Mouse (Mus musculus) MEL (cell line): ENCODE data around the gene Tmed2. TPM values are rescaled to one million over a fixed set of nuclear protein-coding genes. Genes with fewer than 3 reads are reported as not detected.

Source experiments
- DNase-seq: peaks from one replicate; pipeline ENCODE4 v3.0.0; 2011; ENCODE audit warnings: low read depth, low spot score
- H3K27ac ChIP-seq: 2 replicates; pipeline ENCODE4 v1.5.1; 2012; ENCODE audit warnings: low read depth, mild to moderate bottlenecking, control low read depth, low read length, moderate library complexity; ENCODE audit not compliant: control insufficient read depth
- H3K27me3 ChIP-seq, 2 experiments: fragments of 150-350 bp in 1 of 2; sonication (generic) in 1 of 2; 2 replicates each; pipeline ENCODE4 v1.6.1; 2012; ENCODE audit warnings: low read length in 2 of 2, mild to moderate bottlenecking in 2 of 2, improper control_type of control experiment in 1 of 2, moderate library complexity in 1 of 2; ENCODE audit not compliant: insufficient read depth in 2 of 2, control insufficient read depth in 1 of 2
- H3K36me3 ChIP-seq, 2 experiments: 2 replicates each; pipeline ENCODE4 v1.6.1; 2012 to 2014; ENCODE audit warnings: low read length in 2 of 2, improper control_type of control experiment in 1 of 2, inconsistent platforms in 1 of 2, mild to moderate bottlenecking in 1 of 2; ENCODE audit not compliant: insufficient read depth in 2 of 2, control insufficient read depth in 1 of 2
- H3K4me1 ChIP-seq, 2 experiments: fragments of 150-350 bp in 1 of 2; sonication (generic) in 1 of 2; 2 replicates each; pipeline ENCODE4 v1.6.1; 2012; ENCODE audit warnings: low read length in 2 of 2, improper control_type of control experiment in 1 of 2, mild to moderate bottlenecking in 1 of 2; ENCODE audit not compliant: insufficient read depth in 2 of 2, control insufficient read depth in 1 of 2
- H3K4me3 ChIP-seq, 2 experiments: fragments of 150-350 bp in 1 of 2; sonication (generic) in 1 of 2; 2 replicates each; pipeline ENCODE4 v1.5.1; 2012; ENCODE audit warnings: low read depth in 2 of 2, low read length in 2 of 2, mild to moderate bottlenecking in 2 of 2, moderate library complexity in 2 of 2, control low read depth in 1 of 2, improper control_type of control experiment in 1 of 2; ENCODE audit not compliant: control insufficient read depth in 1 of 2, insufficient read depth in 1 of 2
- H3K79me2 ChIP-seq: 2 replicates; pipeline ENCODE4 v1.6.1; 2012; ENCODE audit warnings: mild to moderate bottlenecking, low read length, moderate library complexity; ENCODE audit not compliant: control insufficient read depth, poor library complexity, insufficient read depth
- H3K9ac ChIP-seq: 2 replicates; pipeline ENCODE4 v1.6.1; 2012; ENCODE audit warnings: low read depth, mild to moderate bottlenecking, control low read depth, low read length, moderate library complexity; ENCODE audit not compliant: control insufficient read depth, poor library complexity, severe bottlenecking
- H3K9me3 ChIP-seq: fragments of 150-350 bp; sonication (generic); replicated peaks from 2 replicates; pipeline ENCODE4 v1.6.1; 2012; ENCODE audit warnings: mild to moderate bottlenecking, low read length, improper control_type of control experiment, moderate library complexity; ENCODE audit not compliant: insufficient read depth
- BHLHE40 ChIP-seq: IDR thresholded peaks from 2 replicates; pipeline ENCODE4 v1.6.1; 2012; ENCODE audit warnings: low read depth, mild to moderate bottlenecking, inconsistent platforms, low read length, improper control_type of control experiment, borderline replicate concordance
- CHD1 ChIP-seq: IDR thresholded peaks from 2 replicates; pipeline ENCODE4 v1.6.1; 2012; ENCODE audit warnings: low read depth, mild to moderate bottlenecking, inconsistent platforms, low read length, improper control_type of control experiment
- E2F4 ChIP-seq: IDR thresholded peaks from 2 replicates; pipeline ENCODE4 v1.6.1; 2011; ENCODE audit warnings: low read depth, low read length, improper control_type of control experiment, borderline replicate concordance
- ELF1 ChIP-seq: IDR thresholded peaks from 2 replicates; pipeline ENCODE4 v1.6.1; 2014; ENCODE audit warnings: low read depth, mild to moderate bottlenecking, inconsistent platforms, low read length, improper control_type of control experiment, moderate library complexity
- ETS1 ChIP-seq: IDR thresholded peaks from 2 replicates; pipeline ENCODE4 v1.6.1; 2012; ENCODE audit warnings: low read depth, mild to moderate bottlenecking, inconsistent platforms, low read length, improper control_type of control experiment, moderate library complexity
- GATA1 ChIP-seq: IDR thresholded peaks from 2 replicates; pipeline ENCODE4 v1.6.1; 2011; ENCODE audit warnings: low read depth, low read length, improper control_type of control experiment
- HCFC1 ChIP-seq: IDR thresholded peaks from 2 replicates; pipeline ENCODE4 v1.6.1; 2012; ENCODE audit warnings: low read depth, mild to moderate bottlenecking, inconsistent platforms, low read length, improper control_type of control experiment, moderate library complexity
- JUND ChIP-seq: IDR thresholded peaks from 2 replicates; pipeline ENCODE4 v1.6.1; 2011; ENCODE audit warnings: low read depth, mild to moderate bottlenecking, improper control_type of control experiment, low read length
- KAT2A ChIP-seq: conservative IDR thresholded peaks from 2 replicates; pipeline ENCODE4 v1.6.1; 2012; ENCODE audit warnings: low read depth, low read length, improper control_type of control experiment, inconsistent platforms
- MAFK ChIP-seq: IDR thresholded peaks from 2 replicates; pipeline ENCODE4 v1.6.1; 2011; ENCODE audit warnings: low read depth, mild to moderate bottlenecking, low read length, improper control_type of control experiment, borderline replicate concordance
- MAX ChIP-seq: IDR thresholded peaks from 2 replicates; pipeline ENCODE4 v1.6.1; 2011; ENCODE audit warnings: low read length, improper control_type of control experiment
- MAZ ChIP-seq: IDR thresholded peaks from 2 replicates; pipeline ENCODE4 v1.6.1; 2012; ENCODE audit warnings: low read depth, mild to moderate bottlenecking, inconsistent platforms, low read length, improper control_type of control experiment
- MEF2A ChIP-seq: IDR thresholded peaks from 2 replicates; pipeline ENCODE4 v1.6.1; 2014; ENCODE audit warnings: low read depth, mild to moderate bottlenecking, inconsistent platforms, low read length, improper control_type of control experiment; ENCODE audit not compliant: poor library complexity, insufficient replicate concordance, severe bottlenecking; ENCODE audit errors: extremely low read depth
- MXI1 ChIP-seq: IDR thresholded peaks from 2 replicates; pipeline ENCODE4 v1.6.1; 2011; ENCODE audit warnings: mild to moderate bottlenecking, low read depth, low read length, improper control_type of control experiment
- MYB ChIP-seq: IDR thresholded peaks from 2 replicates; pipeline ENCODE4 v1.6.1; 2011; ENCODE audit warnings: mild to moderate bottlenecking, low read depth, low read length, improper control_type of control experiment
- MYC ChIP-seq: IDR thresholded peaks from 2 replicates; pipeline ENCODE4 v1.6.1; 2011; ENCODE audit warnings: low read depth, mild to moderate bottlenecking, low read length, improper control_type of control experiment, moderate library complexity
- NELFE ChIP-seq: IDR thresholded peaks from 2 replicates; pipeline ENCODE4 v1.6.1; 2011; ENCODE audit warnings: low read depth, low read length, improper control_type of control experiment
- NRF1 ChIP-seq: IDR thresholded peaks from 2 replicates; pipeline ENCODE4 v1.6.1; 2014; ENCODE audit warnings: low read depth, mild to moderate bottlenecking, inconsistent platforms, low read length, improper control_type of control experiment, moderate library complexity; ENCODE audit not compliant: poor library complexity, insufficient read depth, severe bottlenecking
- POLR2AphosphoS2 ChIP-seq: IDR thresholded peaks from 2 replicates; pipeline ENCODE4 v1.6.1; 2011; ENCODE audit warnings: low read length, improper control_type of control experiment
- POLR2AphosphoS5 ChIP-seq: IDR thresholded peaks from 2 replicates; pipeline ENCODE4 v1.6.1; 2012; ENCODE audit warnings: low read depth, borderline replicate concordance, mild to moderate bottlenecking, inconsistent platforms, low read length, moderate library complexity, mixed read lengths
- RAD21 ChIP-seq: IDR thresholded peaks from 2 replicates; pipeline ENCODE4 v1.6.1; 2011; ENCODE audit warnings: mild to moderate bottlenecking, low read depth, low read length, improper control_type of control experiment
- SMC3 ChIP-seq: IDR thresholded peaks from 2 replicates; pipeline ENCODE4 v1.6.1; 2011; ENCODE audit warnings: low read depth, low read length, improper control_type of control experiment
- TAL1 ChIP-seq: IDR thresholded peaks from 2 replicates; pipeline ENCODE4 v1.6.1; 2012; ENCODE audit warnings: mild to moderate bottlenecking, inconsistent platforms, low read length, moderate library complexity, mixed read lengths
- TBP ChIP-seq: IDR thresholded peaks from 2 replicates; pipeline ENCODE4 v1.8.0; 2011; ENCODE audit warnings: low read depth, low read length, improper control_type of control experiment
- TCF12 ChIP-seq: IDR thresholded peaks from 2 replicates; pipeline ENCODE4 v1.6.1; 2014; ENCODE audit warnings: low read depth, mild to moderate bottlenecking, inconsistent platforms, low read length, improper control_type of control experiment, moderate library complexity
- UBTF ChIP-seq: IDR thresholded peaks from 2 replicates; pipeline ENCODE4 v1.6.1; 2012; ENCODE audit warnings: low read depth, mild to moderate bottlenecking, inconsistent platforms, low read length, improper control_type of control experiment, moderate library complexity, borderline replicate concordance; ENCODE audit not compliant: insufficient read depth
- USF2 ChIP-seq, 2 experiments: IDR thresholded peaks; 2 replicates each; pipeline ENCODE4 v1.6.1; 2011 to 2012; ENCODE audit warnings: improper control_type of control experiment in 2 of 2, low read length in 2 of 2, borderline replicate concordance in 1 of 2, inconsistent platforms in 1 of 2, low read depth in 1 of 2, mild to moderate bottlenecking in 1 of 2; ENCODE audit not compliant: insufficient read depth in 1 of 2
- ZC3H11A ChIP-seq: IDR thresholded peaks from 2 replicates; pipeline ENCODE4 v1.6.1; 2012; ENCODE audit warnings: low read depth, mild to moderate bottlenecking, inconsistent platforms, low read length, improper control_type of control experiment
- ZKSCAN1 ChIP-seq: IDR thresholded peaks from 2 replicates; pipeline ENCODE4 v1.6.1; 2012; ENCODE audit warnings: low read depth, mild to moderate bottlenecking, inconsistent platforms, low read length, improper control_type of control experiment, moderate library complexity
- ZMIZ1 ChIP-seq: IDR thresholded peaks from 2 replicates; pipeline ENCODE4 v1.6.1; 2012; ENCODE audit warnings: low read depth, mild to moderate bottlenecking, inconsistent platforms, low read length, improper control_type of control experiment, moderate library complexity
- polyA plus RNA-seq, 2 experiments: library from polyadenylated mRNA; stranded (reverse) in 1 of 2; unstranded in 1 of 2; fragments of >175 nt in 1 of 2; fragments of >200 nt in 1 of 2; gene quantifications; 2 replicates each; pipeline versions ENCODE4 v1.2.1 to v1.2.4; 2012; ENCODE audit warnings: low replicate concordance in 2 of 2, low read depth in 1 of 2; ENCODE audit not compliant: insufficient read length in 2 of 2, insufficient read depth in 1 of 2, missing spikeins in 1 of 2
- total RNA-seq: library from RNA; depleted of rRNA; stranded (reverse); fragments of 300-350 nt; gene quantifications from 2 replicates; pipeline ENCODE4 v1.2.3, GENCODE M21; 2012

The Tmed2 gene
- total and polyA plus RNA-seq, 3 experiments, result 245 to 252 TPM; not detected in 1

DNA sequence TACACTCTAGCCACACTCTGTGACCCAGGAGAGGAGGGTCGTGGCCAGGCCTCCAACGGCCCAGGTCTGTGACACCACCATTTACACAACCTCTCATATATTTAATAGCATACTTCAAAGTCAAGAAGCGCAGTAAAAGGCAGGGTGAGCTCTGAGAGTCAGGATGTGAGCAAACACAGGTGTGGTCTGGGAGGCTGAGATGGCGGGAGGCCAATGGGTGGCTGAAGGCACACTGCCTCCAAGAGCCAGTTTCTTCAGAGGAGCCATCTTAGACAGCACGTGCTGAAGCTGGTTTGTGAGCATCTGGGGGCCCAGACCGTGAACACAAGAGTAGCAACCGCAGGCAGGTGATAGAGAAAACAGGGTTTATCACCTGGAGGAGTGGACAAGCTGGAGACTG, 35.0 kb downstream of the Tmed2 start:
- peaks cover 28% of the 10 kb centered on the region for H3K79me2 ChIP-seq
- peaks cover 8 to 11% of the 10 kb centered on the region in 2 experiments for H3K36me3 ChIP-seq
- no peak for TF ChIP-seq ZC3H11A
- TF ChIP-seq NRF1, result no peak
- TF ChIP-seq E2F4, result no peak
- no peak for TF ChIP-seq ETS1
- no peak for TF ChIP-seq JUND
- no peak for TF ChIP-seq MXI1
- TF ChIP-seq CHD1, result no peak
- TF ChIP-seq TBP, result no peak
- TF ChIP-seq GATA1, result no peak
- no peak for TF ChIP-seq USF2 (IDR thresholded peaks at IDR 0.05; ENCODE audit: borderline replicate concordance in 1 of 2, insufficient read depth in 1 of 2, low read depth in 1 of 2, low read length in 2 of 2)
- no peak for TF ChIP-seq ELF1
- TF ChIP-seq MAX, result no peak
- no peak for TF ChIP-seq MYB
- TF ChIP-seq HCFC1, result no peak
- TF ChIP-seq KAT2A, result no peak
- no peak for TF ChIP-seq SMC3
- H3K27me3 ChIP-seq, result no peaks in the 10 kb centered on the region
- H3K4me3 ChIP-seq, result no peak overlapping the region
- no peak overlapping the region for H3K27ac ChIP-seq
- DNase-seq, result no peak
- no peaks in the 10 kb centered on the region for H3K9me3 ChIP-seq
- H3K9ac ChIP-seq, result no peak overlapping the region
- peaks cover 0 to 8% of the 10 kb centered on the region in 2 experiments; a peak in 1 of 4 replicates for H3K4me1 ChIP-seq

- Histone ChIP-seq H3K36me3 (peaks cover 3 to 9% of the 10 kb centered on the region in 2 experiments; a peak in 3 of 4 replicates), H3K9me3 (no peaks in the 10 kb centered on the region)
- peak; percentile 49; the same call in 1 of the 2 replicates for TF ChIP-seq BHLHE40
- TF ChIP-seq MAFK, result no peak
- peak; percentile 87 for TF ChIP-seq TCF12
- no peak for TF ChIP-seq ZKSCAN1
- TF ChIP-seq CHD1, result peak; percentile 67
- no peak for TF ChIP-seq RAD21
- TF ChIP-seq POLR2AphosphoS5, result peak; percentile 86; the same call in 1 of the 2 replicates
- TF ChIP-seq TAL1, result no peak
- TF ChIP-seq NRF1, result peak; percentile 49
- peak; percentile 64 for TF ChIP-seq ZC3H11A
- peak; percentile 98 for TF ChIP-seq NELFE
- TF ChIP-seq MAZ, result peak; percentile 87
- TF ChIP-seq POLR2AphosphoS2, result peak; percentile 94
- peak; percentile 92 for TF ChIP-seq MYC
- TF ChIP-seq MEF2A, result 0 out of 2 replicates have a peak, but pooled peaks have one; percentile 61
- peak; percentile 80 for TF ChIP-seq TBP
- peak; percentile 94 for TF ChIP-seq ZMIZ1
- TF ChIP-seq UBTF, result no peak
Observed at GRCm38 (mm10) chr5:124578633-124579317, 38.3 kb downstream of the Tmed2 start, which contains the start of the genes Eif2b1 and Gtf2h3. Eif2b1 (minus strand) TSS chr5:124579131. Gtf2h3 (plus strand) TSS chr5:124579140.

More at GRCm38 (mm10) chr5:124578633-124579317, 38.3 kb downstream of the Tmed2 start, which contains the start of the genes Eif2b1 and Gtf2h3:
- DNase-seq, result peak; percentile 96
- peak within 1 kb of the TSS; percentile 39 for H3K27ac ChIP-seq
- peaks cover 32% of the 10 kb centered on the region for H3K79me2 ChIP-seq
- H3K4me1 ChIP-seq, result peaks cover 0 to 8% of the 10 kb centered on the region in 2 experiments; a peak in 1 of 4 replicates
- no peaks in the 10 kb centered on the region for H3K27me3 ChIP-seq
- peak within 1 kb of the TSS; percentile 85 for H3K9ac ChIP-seq
- H3K4me3 ChIP-seq, result peak within 1 kb of the TSS; percentile 76 to 88
